Mouse (Mus musculus) monocyte, adult 5-6 weeks (primary cell): ENCODE data around the gene Palm2. TPM values are rescaled to one million over a fixed set of nuclear protein-coding genes. Genes with fewer than 3 reads are reported as not detected.

Experiments
- ATAC-seq: fragments of 153-309, 156-312 bp; replicated peaks from 2 replicates; pipeline ENCODE4 v1.8.0; 2017; ENCODE audit warnings: mild to moderate bottlenecking; ENCODE audit not compliant: low TSS enrichment, insufficient number of reproducible peaks, severe bottlenecking, poor library complexity, low FRiP score
- total RNA-seq: library from RNA; stranded (forward); fragments of 200-1000, 200-491, 200-594 nt; gene quantifications from 3 replicates; pipeline ENCODE4 v1.2.3, GENCODE M21; 2017

Palm2 gene
- total RNA-seq, 1 experiment from 2014 or later = not detected

- no peak for ATAC-seq
Measured at GRCm38 (mm10) chr4:57561055-57561454, 127.0 kb downstream of the Palm2 start.

- ATAC-seq = no peak
Measured at GRCm38 (mm10) chr4:57565283-57565682, 131.2 kb downstream of the Palm2 start.

GRCm38 (mm10) chr4:57565811-57566210, 131.8 kb downstream of the Palm2 start:
- no peak for ATAC-seq

GRCm38 (mm10) chr4:57567666-57568206, 133.7 kb downstream of the Palm2 start, which contains the start of gene Pakap:
Gene Pakap, plus strand, starts transcription at chr4:57568179.
- ATAC-seq = no peak

- no peak for ATAC-seq
Measured at GRCm38 (mm10) chr4:57568268-57569068, 134.4 kb downstream of the Palm2 start.

GRCm38 (mm10) chr4:57569069-57569355, 135.0 kb downstream of the Palm2 start:
- ATAC-seq = no peak

- ATAC-seq = no peak
Measured at GRCm38 (mm10) chr4:57569711-57570110, 135.7 kb downstream of the Palm2 start.

GRCm38 (mm10) chr4:57570229-57570628, 136.2 kb downstream of the Palm2 start:
- ATAC-seq = no peak

- ATAC-seq = no peak
Measured at GRCm38 (mm10) chr4:57574181-57574580, 140.1 kb downstream of the Palm2 start.

GRCm38 (mm10) chr4:57574646-57575045, 140.6 kb downstream of the Palm2 start:
- no peak for ATAC-seq

- no peak for ATAC-seq
Measured at GRCm38 (mm10) chr4:57575686-57576085, 141.6 kb downstream of the Palm2 start.

- ATAC-seq = no peak
Measured at GRCm38 (mm10) chr4:57576095-57576494, 142.0 kb downstream of the Palm2 start.

GRCm38 (mm10) chr4:57579683-57580082, 145.6 kb downstream of the Palm2 start:
- no peak for ATAC-seq

- no peak for ATAC-seq
Measured at GRCm38 (mm10) chr4:57585281-57585800, 151.3 kb downstream of the Palm2 start.

- no peak for ATAC-seq
Measured at GRCm38 (mm10) chr4:57586933-57587658, 153.0 kb downstream of the Palm2 start.

GRCm38 (mm10) chr4:57588356-57588755, 154.3 kb downstream of the Palm2 start:
- ATAC-seq = no peak

GRCm38 (mm10) chr4:57592751-57593150, 158.7 kb downstream of the Palm2 start:
- ATAC-seq = no peak

GRCm38 (mm10) chr4:57599946-57600345, 165.9 kb downstream of the Palm2 start:
- no peak for ATAC-seq

GRCm38 (mm10) chr4:57600685-57601457, 166.8 kb downstream of the Palm2 start:
- ATAC-seq = no peak
